Mouse (Mus musculus) heart, postnatal 25 days (tissue): ENCODE measurements around the gene Sp1. TPM values are rescaled to one million over a fixed set of nuclear protein-coding genes. Genes with fewer than 3 reads are reported as not detected.
A peak's percentile ranks its signal among the peaks of the same experiment; 100 is the strongest.

Source experiments
- DNase-seq: peaks from one replicate; pipeline ENCODE4 v3.0.0; 2022; ENCODE audit warnings: low spot score
- intact Hi-C: fragments of 180-260 bp; cut with DNase I; formaldehyde crosslinking; loops from one replicate; pipeline ENCODE4 v1.15.1; 2025
- total RNA-seq, 2 experiments: library from RNA; stranded (reverse); gene quantifications; 2 replicates each; pipeline ENCODE4 v1.2.3; 2021

Sp1 gene
- total RNA-seq: 10 to 100 TPM; 42.7 to 44.4 TPM

DNA sequence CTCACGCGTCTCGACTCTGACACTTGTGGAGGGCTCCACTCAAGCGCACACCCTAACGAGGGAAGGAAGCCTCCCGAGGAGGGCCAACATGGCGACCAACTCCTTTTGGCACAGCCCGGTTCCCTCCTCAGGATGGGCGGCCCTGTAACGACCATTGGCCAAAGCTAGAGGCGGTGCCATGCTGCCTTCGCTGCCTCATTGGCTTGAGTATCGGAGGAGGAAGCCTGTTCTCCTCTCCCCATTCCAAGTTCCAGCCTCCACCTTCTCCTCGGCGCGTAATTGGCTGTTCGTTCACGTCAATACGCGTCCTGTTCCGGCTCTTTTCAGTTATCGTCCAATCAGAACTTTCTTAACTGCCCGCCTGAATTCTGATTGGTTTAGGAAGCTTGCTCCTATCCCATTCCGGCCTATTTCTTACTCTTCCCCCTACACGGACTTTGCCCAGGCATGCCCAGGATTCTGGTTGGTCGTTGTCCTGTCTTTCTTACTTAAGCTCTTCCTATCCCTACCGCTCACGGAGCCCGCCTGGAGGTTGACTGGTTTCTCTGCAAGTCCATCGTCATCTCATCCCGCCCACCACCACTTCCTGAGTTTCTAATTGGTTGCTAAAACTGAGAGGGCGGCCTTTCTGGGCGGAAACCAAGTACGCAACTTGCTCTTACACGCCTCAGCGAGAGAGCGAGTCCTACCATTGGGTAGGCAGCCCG, at the start of gene Sp1:
Gene Sp1 (plus strand): TSS at position 655 of the 707 bp plus-strand sequence.
- DNase-seq: peak; percentile 99
- intact Hi-C loops: loop anchor here (10.0 kb wide), 1 partner anchor 301 kb away; the partner anchor contains the start of gene Tns2

DNA sequence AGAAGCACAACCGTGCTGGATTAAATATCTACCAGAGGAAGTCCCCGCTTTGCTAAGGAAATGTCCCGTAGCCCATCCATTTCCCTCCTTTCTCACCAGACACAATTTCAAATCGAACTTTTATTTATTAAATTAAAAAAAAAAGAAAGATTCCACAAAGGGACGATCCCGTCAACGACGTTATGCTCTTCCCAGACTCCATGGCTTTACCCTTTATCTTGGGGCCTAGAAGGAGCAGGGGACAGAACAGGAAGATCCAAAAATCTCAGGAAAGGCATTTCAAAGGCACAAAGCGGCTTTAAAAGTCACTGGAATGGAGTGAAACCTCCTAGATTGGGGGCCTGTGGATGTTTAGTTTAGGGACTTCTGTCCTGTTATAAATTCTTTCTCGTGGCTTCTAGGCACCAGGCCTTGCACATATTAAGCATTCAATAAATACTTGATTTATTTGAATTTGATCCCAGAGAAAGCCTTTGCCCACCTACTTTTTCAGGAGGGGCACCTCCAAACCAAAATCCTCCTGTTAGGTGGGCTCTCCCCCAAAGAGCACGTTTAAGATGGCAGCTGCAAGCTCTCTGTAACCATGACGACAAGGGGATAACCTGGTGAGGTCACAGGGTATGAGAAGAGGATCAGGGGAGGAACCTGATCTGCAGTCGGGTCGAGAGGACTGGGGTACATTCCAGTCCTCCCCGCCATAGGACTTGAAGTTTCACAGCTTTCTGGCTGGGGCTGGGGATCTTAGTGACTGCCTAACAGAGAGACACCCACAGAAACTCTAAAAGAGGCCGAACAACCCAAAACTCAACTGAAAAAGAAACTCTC, 49.2 kb upstream of the Sp1 start:
- intact Hi-C loops: no loop called here
- no peak for DNase-seq

DNA sequence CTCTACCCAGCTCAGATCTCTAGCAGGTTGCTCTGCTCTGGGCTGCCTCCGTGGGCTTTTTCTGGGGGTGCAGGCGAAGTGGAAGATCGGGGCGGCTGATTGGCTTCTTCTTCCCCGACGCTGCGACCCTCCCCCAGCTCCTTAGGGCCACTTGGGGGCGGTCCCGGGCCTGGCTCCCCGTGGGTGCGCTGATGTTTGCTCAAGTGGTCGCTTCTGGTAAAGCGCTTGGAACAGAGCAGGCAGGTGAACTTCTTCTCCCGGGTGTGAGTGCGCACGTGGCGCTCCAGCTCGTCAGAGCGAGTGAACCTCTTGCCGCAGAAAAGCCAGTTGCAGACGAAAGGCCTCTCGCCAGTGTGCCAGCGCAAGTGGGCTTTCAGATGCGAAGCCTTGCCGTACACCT, 47.8 kb upstream of the Sp1 start:
- no peak for DNase-seq
- intact Hi-C loops: no loop called here

DNA sequence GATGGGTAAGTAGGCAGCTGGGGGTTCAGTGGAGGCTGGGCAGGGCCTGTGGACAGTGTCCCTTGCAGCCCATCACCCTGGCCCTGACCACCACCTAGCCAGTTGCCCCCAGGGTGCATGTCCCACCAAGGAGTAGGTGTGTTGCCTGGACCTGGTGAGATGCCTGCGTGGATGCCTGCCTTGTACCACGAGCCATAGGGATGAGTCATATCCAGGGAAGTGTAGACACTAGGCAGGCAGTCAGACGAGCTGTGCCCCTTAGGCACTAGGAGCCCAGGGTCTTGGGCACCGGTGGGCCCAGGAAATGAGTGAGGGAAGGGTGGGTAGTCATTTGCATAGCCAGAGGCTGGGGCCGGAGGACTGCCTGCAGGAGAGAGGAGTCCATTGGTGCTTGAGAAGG, 47.1 kb upstream of the Sp1 start:
- DNase-seq: no peak
- intact Hi-C loops: no loop called here

DNA sequence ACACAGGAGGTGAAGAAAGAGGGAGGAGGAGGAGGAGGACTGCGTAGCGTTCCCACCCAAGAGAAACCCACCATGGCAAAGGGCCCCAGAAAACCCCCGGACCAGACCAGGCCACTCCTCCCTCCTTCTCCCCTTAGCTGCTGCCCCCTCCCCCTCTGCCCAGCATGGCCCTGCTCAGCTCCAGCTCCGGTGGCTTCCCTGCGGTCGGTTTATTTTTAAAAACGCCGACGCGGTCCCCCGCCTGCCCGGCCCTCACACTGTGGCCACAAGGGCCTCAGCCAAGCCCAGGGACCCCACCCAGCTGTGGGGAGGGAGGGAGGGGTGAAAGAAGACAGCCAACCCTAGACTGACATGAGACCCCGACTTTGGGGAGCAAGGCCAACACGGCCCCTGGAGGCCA, 43.3 kb upstream of the Sp1 start:
- DNase-seq: no peak
- intact Hi-C loops: no loop called here

DNA sequence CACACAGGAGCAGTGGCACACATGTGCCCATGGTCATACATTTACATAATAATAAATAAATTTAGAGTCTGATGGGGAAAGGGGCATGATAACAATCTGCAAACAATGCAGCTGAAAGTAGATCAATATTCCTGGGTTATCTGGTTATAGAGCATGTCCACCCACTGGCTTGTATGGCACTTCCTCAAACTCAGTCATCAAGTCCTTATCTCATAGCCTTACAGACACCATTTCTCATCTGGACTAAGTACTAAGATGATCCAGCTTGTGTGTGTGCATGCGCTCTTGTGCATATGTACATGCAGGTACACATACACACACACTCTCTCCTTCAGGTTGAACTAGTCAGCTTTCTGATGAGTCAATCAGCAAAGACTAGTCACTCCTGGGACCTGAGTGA, 41.3 kb upstream of the Sp1 start:
- intact Hi-C loops: no loop called here
- no peak for DNase-seq

DNA sequence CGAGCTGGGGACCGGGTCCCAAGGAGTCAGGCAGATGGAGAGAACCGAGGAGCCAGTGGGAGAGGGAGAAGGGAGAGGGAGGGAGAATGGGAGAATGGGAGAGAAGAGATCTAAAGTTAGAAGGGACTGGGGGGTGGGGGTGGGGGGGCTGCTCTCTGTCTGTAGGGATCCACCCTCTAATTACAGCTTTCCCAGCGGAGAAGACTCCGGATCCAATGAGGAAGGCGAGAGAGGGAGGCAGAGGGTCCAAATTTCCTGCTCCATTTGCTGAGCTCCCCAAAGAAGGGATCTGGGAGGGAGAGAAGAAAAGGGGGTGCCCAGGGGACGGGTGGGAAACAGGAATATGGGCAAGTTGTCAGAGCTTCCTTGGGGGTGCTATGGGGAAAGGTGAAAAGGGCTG, 39.7 kb upstream of the Sp1 start:
- DNase-seq: no peak
- intact Hi-C loops: no loop called here

DNA sequence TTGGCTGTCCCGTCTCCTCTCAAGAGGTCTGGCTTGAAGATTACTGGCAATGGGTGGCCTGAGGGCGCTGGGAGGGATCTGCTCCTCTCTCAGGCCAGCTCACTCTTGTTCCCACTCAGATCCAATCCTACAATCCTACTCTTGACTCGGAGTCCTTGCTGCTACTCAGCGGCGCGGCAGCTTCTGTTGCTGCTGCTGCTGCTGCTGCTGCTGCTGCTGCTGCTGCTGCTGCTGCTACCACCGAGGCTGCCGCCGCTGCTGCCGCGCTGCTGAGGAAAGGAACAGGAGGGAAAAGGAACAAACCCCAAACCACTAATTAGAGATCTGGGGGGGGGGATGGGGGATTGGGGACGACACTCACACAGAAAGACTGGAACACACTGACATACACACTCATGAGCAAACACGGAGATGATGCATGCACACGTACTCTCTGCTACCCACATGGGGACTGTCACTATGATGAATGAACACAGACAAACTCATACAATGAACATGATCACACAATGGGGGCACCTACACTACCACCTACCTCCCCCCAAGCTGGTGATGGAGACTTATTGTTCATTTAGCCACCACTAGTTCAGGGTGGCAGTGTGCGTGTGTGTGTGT, 39.1 kb upstream of the Sp1 start, which contains the start of gene Sp7:
Gene Sp7 (minus strand): TSS at position 450 of the 612 bp plus-strand sequence.
- intact Hi-C loops: no loop called here
- DNase-seq: no peak

DNA sequence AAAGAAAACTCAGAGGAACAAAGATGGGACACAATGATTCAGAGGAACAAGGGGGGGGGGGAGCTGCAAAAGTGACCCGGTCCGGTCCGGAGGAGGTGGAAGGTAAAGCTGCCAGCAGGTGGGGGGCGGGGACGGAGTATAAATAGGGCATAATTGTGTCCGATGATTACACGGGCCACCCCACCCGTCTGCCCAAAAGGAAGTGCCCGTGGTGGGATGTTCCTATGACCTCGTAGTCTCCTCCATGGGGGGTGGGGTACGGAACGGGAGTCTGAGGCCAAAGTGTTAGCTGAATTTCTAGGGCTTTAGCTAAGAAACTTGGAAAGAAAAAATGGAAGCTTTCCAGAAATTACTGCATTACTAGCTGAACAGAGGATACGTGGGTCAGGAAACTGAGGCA, 36.0 kb upstream of the Sp1 start:
- no peak for DNase-seq
- intact Hi-C loops: no loop called here

DNA sequence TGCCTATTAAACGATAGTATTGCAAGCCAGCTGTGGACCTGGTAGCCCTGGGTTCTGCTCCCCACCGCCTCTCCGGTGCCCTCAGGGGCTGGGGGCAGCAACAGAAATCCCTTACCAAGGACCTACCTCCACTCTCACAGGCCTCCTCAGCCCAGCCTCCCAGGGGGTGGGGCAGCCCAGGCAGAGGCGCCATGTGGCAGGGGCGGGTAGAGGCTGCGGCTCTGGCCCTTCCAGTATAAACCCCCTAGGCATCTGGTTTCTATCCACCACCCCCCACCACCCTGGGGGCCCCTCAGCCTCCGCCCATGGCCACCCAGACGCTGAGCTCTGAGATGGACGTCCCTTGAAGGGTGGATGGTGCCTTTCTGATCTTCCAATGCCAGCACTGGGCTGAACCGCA, 35.2 kb upstream of the Sp1 start:
- DNase-seq: no peak

DNA sequence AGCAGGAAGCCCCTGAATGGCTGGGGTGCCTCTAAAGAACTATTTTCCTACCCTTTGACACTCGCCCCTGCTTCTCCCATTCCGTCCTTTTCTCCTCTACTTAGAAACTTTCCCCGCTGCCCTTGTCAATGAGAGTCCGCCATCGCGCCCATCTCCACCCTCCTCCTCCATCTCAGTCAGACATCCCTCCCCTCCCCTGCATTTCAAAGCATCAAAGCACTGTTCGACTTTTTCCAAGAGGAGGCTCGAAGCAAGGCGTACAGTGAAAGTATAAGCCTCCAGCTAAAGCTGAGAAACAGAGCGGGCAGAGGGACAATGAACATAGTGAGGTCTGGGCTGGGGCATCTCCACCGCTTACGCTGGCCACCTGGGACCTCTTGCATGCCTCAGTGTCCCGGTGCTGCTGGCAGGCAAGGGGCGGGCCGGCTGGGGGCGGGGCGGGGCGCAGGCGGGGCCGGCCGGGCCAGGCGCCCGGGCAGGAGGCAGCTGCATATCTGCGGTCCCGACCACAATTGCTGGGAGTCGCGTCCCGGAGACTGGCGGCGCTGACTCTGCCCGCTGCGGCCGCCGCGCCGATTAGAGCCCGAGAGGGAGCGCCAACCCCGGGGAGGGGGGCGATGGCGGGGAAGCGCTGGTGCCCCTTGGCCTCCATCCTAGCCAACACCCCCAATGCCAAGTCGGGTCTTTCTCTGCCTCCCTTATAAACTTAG, 29.3 kb upstream of the Sp1 start:
- intact Hi-C loops: loop anchor here (2.0 to 5.0 kb wide), 4 partner anchors 26 to 146 kb away; partner anchors contain the start of genes Aaas and Npff
- DNase-seq: peak; percentile 40

More for the DNA sequence above, 35.2 kb upstream of the Sp1 start:
- intact Hi-C loops: no loop called here

DNA sequence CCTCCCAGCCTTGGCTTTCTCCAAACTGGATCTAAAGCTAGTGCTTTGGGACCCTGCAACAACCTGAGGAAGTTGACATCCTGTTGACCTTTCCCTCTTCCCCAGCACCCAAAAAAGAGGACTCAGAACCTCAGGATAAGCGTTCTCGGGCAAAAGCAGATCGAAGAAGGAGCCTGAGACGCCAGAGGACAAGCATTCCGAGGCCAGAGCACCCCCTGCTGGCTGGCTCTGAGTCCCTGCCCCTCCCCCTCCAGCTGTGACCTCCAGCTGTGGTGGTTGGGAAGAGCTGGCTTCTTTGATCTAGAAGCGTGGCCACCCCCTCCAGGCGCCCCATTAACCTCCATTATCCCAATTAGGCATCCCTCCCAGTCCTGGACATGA, 28.8 kb upstream of the Sp1 start:
- peak; percentile 80 for DNase-seq
- intact Hi-C loops: loop anchor here (2.0 to 5.0 kb wide), 4 partner anchors 26 to 145 kb away; partner anchors contain the start of genes Aaas and Npff

DNA sequence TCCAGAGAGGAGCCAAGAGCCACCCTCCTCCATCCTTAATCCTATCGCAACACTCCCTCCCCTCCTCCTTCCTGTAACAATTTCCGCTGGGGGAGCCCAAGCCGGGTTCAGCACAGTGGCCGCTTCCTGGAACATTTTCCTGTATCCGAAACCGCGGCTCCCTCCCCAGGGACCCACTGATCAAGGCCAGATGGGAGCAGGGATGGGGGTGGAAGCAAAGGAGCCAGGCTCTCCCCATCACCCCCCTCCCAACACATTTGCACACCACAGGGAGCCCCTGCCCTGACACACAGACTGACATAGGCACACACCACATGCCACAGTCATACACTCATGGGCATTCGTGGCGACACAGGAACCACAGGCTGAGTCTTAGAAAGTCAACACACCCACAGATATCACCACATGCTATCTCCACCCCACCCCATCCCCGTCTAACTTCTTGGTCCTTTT, 28.1 kb upstream of the Sp1 start:
- peak; percentile 68 for DNase-seq
- intact Hi-C loops: loop anchor here (2.0 to 5.0 kb wide), 4 partner anchors 27 to 144 kb away; partner anchors contain the start of genes Aaas and Npff

DNA sequence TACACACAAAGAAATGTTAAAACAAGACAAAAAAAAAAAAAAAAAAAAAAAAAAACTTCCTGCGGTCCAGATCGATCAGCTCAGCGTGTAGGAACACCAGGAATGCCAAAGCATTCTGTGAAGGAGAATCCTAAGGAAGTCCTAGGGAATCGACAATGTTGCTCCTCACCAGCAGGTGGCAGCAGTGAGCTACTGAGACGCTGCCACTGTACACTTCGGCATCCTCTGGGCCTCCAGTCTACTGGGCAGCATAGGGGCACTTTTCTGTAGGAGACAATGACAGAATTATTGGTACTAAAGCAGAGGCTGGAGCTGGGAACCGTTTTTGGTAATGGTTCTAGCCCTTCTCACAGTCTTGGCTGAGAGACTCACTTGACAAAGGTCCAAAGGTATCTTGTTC, 24.4 kb upstream of the Sp1 start:
- intact Hi-C loops: loop anchor here (1.0 kb wide), 2 partner anchors 40 to 61 kb away; no protein-coding TSS in a partner anchor

DNA sequence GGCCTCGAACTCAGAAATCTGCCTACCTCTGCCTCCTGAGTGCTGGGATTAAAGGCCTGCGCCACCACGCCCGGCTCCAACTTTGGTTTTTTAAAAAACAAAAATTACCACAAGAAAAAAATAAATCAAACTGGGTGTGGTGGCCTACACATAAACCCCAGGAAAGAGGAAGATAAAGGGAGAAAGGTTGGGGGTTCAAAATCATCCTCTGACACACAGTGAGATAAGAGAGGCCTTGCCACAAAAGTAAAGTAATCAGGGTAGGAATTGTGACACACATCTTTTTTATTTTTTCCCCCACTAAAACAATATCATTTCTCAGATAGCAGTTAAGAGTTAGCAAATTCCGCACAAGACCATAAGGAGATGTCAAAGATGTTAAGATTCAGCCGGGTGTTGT, 22.3 kb upstream of the Sp1 start:
- intact Hi-C loops: no loop called here

More for the DNA sequence above, 24.4 kb upstream of the Sp1 start:
- DNase-seq: peak; percentile 66

DNA sequence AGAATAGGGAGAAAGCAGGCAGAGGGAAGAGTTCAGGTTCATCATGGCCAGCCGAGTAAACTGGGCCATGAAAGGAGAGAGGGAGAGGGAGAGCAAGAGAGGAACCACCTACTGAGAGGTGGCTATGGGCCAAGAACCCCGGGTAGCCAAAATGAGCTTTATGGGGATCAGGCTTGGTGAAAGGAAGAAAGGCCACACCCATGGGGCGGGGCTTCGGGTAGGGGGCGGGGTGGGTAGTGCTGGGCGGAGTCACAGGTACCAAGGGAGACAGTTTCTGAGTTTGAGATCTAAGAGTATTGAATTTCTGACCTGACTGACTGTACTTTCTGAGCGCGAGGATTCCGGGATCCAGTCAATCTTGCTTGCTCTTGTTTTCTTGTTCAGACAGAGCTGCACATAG, 19.3 kb upstream of the Sp1 start:
- DNase-seq: no peak
- intact Hi-C loops: no loop called here

More for the DNA sequence above, 22.3 kb upstream of the Sp1 start:
- no peak for DNase-seq

DNA sequence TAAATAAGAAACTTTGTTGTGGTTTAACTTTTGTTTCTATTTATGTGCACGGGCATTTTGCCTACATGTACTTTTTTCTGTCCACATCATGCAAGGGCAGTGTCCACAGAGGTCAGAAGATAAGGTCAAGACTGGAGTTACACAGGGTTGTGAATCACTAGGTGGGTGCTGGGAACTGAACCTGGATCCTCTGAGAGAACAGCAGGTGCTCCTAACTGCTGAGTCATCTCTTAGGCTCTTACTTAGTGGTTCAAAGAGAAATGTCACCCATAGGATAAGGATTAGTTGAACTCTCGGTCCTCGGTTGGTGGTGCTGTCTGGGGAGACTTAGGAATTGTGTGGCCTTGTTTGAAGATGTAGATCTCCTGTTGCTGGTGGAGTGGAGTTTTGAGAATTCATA, 17.0 kb upstream of the Sp1 start:
- intact Hi-C loops: no loop called here
- DNase-seq: no peak

DNA sequence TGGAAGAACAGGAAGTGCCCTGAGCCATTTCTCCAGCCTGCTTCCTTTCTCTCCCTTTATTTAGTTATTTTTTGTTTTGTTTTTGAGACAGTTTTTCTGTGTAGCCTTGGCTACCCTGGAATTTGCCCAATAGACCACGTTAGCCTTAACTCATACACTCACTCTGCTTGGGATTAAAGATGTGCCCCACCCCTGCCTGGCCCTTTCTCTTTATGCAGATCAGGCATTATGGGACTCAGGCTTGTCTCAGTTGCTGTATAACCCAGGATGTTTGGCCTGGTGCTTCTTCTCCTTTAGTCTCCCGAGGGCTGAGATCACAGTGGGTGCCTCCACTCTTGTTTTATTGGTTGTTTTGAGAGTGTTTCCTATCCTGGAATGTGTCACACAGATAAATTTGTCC, 13.4 kb upstream of the Sp1 start:
- intact Hi-C loops: no loop called here
- DNase-seq: no peak

DNA sequence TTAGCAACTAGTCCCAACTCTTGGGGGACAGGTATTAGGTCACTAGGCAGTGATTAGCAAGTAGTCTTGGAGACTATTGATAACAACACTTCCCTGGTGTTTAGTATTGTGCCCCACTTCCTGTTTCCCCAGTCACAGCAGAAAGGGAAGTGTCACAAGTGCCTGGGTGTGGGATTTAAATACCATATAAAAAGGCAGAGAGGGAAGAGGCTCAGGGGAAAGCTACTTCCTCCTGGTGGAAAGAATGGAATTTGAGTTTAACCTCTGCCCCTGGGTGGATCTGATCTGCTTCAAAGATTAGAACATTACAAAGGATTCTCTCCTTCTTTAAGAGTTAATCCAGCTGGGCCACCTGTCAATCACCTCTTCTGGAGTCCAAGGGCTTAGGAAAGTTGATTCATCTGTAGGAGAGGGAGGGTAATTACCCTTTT, 12.3 kb upstream of the Sp1 start:
- intact Hi-C loops: no loop called here
- no peak for DNase-seq

DNA sequence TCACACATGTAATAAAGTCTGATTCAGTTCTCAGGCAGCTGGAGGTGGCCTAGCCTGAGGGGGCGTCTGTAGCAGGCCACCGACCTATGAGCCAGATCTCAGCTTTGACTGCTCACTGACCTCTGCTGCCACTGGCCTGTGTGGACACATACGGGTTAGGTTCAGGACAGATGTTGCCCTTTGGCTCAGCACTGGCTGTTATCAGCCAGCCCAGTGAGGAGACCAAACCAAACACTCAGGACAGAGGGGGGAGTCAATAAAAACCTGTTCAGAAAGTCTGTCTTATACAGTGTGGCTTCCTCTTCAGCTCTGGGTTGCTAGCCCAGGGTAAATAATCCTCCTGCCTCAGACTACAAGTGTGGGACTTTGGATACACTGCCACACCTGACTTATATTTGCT, 10.9 kb upstream of the Sp1 start:
- DNase-seq: no peak
- intact Hi-C loops: no loop called here
